Mouse (Mus musculus): ENCODE results near the gene Amacr. TPM values are rescaled to one million over a fixed set of nuclear protein-coding genes. Genes with fewer than 3 reads are reported as not detected.
"Not testable (repeated sequence)": the region's sequence is repeated elsewhere in the genome, so short reads cannot be mapped to it uniquely, and the experiment has no call there.

The Amacr gene
- polyA plus RNA-seq, 1 experiment from 2014 or later = 15.9 TPM

DNA sequence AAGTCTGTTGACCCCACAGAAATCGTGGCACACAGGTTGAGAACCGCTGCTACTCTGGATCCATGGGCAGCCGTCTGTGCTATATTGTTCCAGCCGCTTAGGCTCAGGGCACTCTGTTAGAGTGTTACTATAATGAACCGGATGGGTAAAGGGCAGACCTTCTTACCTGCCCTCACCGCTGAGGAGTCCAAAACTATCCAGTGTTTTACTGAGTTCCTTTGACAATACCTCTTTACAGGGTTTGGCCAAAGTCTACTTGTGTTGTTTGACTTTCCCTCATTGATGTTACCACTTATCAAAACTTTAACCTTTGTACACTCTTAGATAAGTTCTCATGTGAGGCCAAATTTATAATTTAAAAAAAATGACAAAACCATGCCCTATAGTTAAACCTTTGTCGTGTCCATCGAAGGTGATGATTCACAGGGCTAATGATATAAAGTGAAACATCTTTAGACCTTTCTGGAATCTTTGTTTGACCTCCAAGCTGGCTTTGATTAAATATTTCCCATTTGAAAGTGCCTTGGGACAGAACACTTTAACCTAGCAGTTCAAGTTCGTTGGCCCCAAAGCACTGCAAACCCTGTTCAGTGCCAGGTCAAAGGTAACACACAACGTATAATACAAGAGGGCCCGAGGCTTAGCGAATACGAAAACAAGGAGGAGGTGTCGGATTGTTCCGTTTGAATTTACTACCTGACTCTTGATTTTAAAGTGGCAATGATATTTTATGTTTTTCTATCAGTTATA is 22.1 kb upstream of the Amacr start:
- Histone ChIP-seq H3K4me3 (no peak overlapping the region), H3K27ac (no peak overlapping the region), H3K4me1 (no peaks in the 10 kb centered on the region), H3K27me3 (ENCODE audit: low read depth, poor library complexity, severe bottlenecking) (no peaks in the 10 kb centered on the region), H3K9me3 (replicated peaks) (no peaks in the 10 kb centered on the region), H3K36me3 (no peaks in the 10 kb centered on the region)
- 88% methylated on average over 15 of the region's 15 CpGs for WGBS
- DNase-seq (ENCODE audit: low spot score) = no peak

DNA sequence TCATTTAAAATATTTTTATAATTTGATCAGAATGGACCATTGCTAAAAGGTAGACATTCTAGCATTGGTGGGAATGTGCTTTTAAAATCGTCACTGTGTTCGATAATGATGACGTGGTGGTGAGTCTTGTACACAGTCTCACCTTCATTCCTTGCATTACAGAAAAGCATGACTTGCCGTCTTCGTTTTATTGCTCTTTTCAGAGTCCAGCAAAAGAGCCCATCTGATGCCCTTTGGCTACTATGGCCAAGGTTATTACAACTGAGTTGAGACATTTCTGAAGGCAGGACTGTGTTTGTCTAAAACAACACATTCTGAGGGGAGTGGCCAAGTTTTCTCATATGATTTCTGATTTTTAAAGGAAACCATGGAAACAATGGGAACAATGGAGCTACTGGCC is 21.3 kb upstream of the Amacr start:
- no peak overlapping the region for H3K27ac ChIP-seq
- 89% methylated on average over 5 of the region's 5 CpGs for WGBS

DNA sequence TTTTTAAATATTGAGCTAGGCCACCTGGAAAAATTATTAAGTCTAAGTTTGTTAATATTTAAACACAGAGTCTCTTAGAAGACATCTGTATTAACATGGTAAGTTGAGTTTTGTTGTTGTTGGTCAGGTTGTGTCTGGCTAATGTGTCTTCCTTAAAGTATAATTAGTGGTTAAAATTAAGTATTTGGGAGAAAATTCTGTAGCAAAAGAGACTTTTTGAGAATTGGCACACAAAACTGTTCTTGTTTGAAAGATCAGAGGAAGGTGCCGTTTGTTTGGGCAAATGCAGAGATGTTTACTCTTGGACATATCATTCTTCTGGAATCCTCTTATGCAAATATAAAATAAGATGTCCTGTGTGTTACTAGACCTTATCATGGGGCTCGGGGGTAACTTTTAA is 19.0 kb upstream of the Amacr start:
- H3K27me3 ChIP-seq (ENCODE audit: low read depth, poor library complexity, severe bottlenecking) = no peaks in the 10 kb centered on the region
- no peak for DNase-seq (ENCODE audit: low spot score)
- no peaks in the 10 kb centered on the region for H3K36me3 ChIP-seq
- no peak overlapping the region for H3K4me3 ChIP-seq
- H3K9me3 ChIP-seq (replicated peaks) = no peaks in the 10 kb centered on the region
- 80% methylated on average over 2 of the region's 2 CpGs for WGBS
- no peak overlapping the region for H3K27ac ChIP-seq
- H3K4me1 ChIP-seq = no peaks in the 10 kb centered on the region

More for the DNA sequence above, 21.3 kb upstream of the Amacr start:
- DNase-seq (ENCODE audit: low spot score) = no peak
- Histone ChIP-seq H3K4me1 (no peaks in the 10 kb centered on the region), H3K27me3 (ENCODE audit: low read depth, poor library complexity, severe bottlenecking) (no peaks in the 10 kb centered on the region), H3K9me3 (replicated peaks) (no peaks in the 10 kb centered on the region), H3K36me3 (no peaks in the 10 kb centered on the region), H3K4me3 (no peak overlapping the region)

DNA sequence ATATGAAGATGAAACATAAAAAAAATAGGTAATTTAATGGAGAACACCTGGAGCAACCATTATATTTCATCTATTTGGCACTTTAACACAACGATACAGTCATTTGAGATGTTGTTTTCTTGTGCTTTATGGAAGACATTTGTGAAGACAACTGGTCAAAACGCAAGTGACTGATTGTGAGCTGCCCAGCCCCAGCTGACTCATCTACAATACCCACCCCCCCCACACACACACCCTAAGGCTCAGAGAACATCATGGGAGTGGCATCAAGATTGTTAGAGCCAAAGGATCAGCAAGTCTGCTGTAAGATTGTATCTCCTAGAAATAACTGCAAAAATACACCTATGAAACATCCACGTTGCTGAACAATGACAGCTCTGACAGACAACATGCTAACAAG is 12.1 kb upstream of the Amacr start:
- Histone ChIP-seq H3K4me3 (no peak overlapping the region), H3K27ac (no peak overlapping the region), H3K36me3 (no peaks in the 10 kb centered on the region), H3K4me1 (no peaks in the 10 kb centered on the region), H3K9me3 (replicated peaks) (no peaks in the 10 kb centered on the region), H3K27me3 (ENCODE audit: low read depth, poor library complexity, severe bottlenecking) (no peaks in the 10 kb centered on the region)
- WGBS = 86% methylated on average over 3 of the region's 3 CpGs
- no peak for DNase-seq (ENCODE audit: low spot score)

DNA sequence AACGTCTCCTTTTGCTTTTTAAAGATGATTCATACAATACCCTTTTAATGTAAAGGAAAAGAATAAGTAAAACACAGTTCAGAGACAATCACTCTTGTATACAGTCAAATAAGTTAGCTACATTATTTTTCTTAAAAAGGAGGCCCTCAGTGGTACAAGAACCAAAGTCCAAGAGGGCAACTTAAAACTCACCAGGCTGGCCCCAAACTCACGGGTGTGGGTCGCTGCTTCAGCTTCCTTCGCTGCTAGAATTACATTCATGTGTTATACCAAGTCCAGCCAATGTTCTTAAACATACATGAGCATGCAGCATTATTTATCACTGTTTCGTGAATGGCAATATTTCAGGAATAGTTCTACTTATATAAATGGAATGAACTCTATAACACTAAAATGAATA is 10.8 kb upstream of the Amacr start:
- 88% methylated on average over 5 of the region's 5 CpGs for WGBS
- Histone ChIP-seq H3K36me3 (no peaks in the 10 kb centered on the region), H3K4me3 (no peak overlapping the region), H3K4me1 (no peaks in the 10 kb centered on the region), H3K9me3 (replicated peaks) (no peaks in the 10 kb centered on the region), H3K27me3 (ENCODE audit: low read depth, poor library complexity, severe bottlenecking) (no peaks in the 10 kb centered on the region), H3K27ac (no peak overlapping the region)
- DNase-seq (ENCODE audit: low spot score) = no peak

DNA sequence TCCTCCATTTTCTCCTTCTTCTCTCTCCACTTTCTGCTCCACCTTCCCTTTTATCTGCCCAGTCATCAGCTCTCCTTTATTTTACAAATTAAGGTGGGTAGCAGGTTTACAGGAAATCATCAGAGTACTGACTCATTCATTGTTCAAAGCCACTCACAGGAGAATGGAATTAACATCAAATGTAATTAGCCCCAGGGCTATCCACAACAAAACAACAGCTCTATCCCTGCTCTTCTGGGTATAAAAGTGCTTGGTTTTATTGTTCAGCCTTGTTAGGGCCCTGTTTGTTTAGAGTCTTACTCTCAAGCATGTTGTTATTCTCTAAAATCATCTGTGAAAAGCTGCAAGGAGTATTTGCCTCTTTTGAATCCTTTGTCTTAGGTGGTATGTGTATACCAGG is 4.4 kb upstream of the Amacr start:
- DNase-seq (ENCODE audit: low spot score) = no peak
- no peaks in the 10 kb centered on the region for H3K9me3 ChIP-seq (replicated peaks)
- no peak overlapping the region for H3K27ac ChIP-seq
- H3K27me3 ChIP-seq (ENCODE audit: low read depth, poor library complexity, severe bottlenecking) = no peaks in the 10 kb centered on the region
- H3K4me1 ChIP-seq = peaks cover 8% of the 10 kb centered on the region
- no peaks in the 10 kb centered on the region for H3K36me3 ChIP-seq
- H3K4me3 ChIP-seq = no peak overlapping the region

DNA sequence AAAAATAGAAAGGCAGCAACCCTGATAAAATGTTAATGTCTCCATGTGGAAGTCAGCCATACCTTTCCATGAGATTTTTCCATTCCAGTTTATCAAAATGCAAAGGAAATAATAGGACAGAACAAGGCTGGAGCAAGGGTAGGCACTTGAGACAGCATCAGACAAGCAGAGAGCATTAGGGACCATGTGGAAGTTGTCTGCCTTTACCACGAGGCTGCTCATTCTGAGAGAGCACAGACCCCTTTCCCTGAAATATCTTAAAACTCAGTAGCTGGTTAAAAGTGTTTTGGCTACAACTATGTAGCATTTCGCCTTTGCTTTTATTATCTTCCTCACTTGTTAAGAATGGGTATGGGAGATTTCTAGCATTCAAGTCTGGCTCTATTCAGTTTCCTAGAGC is 844 bp upstream of the Amacr start:
- Histone ChIP-seq H3K27ac (no peak overlapping the region), H3K27me3 (ENCODE audit: low read depth, poor library complexity, severe bottlenecking) (no peaks in the 10 kb centered on the region), H3K4me3 (peak overlapping the region; percentile 82), H3K9me3 (replicated peaks) (no peaks in the 10 kb centered on the region), H3K36me3 (no peaks in the 10 kb centered on the region), H3K4me1 (peaks cover 13% of the 10 kb centered on the region)
- no peak for DNase-seq (ENCODE audit: low spot score)
- 75% methylated on average over 2 of the region's 2 CpGs for WGBS

DNA sequence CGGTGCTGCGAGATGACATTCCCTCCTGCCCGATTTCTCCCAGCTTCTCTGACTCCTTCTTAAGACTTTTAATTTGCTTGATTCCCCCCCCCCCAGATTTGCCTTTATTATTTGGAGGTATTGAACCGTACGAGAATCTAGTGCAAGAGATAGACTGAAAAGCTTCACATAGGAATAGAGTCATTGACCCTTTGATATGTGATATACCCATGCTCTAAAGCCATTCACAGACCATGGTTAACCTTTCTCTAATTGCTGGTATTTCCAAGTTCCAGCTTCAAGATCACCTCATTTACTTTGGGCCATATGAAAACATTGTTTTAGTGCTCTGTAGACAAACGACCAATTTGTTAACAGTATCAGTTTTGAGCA is 494 bp downstream of the Amacr start:
- 7% methylated on average over 6 of the region's 6 CpGs for WGBS
- Histone ChIP-seq H3K4me1 (peaks cover 13% of the 10 kb centered on the region), H3K4me3 (peak overlapping the region; percentile 82)

DNA sequence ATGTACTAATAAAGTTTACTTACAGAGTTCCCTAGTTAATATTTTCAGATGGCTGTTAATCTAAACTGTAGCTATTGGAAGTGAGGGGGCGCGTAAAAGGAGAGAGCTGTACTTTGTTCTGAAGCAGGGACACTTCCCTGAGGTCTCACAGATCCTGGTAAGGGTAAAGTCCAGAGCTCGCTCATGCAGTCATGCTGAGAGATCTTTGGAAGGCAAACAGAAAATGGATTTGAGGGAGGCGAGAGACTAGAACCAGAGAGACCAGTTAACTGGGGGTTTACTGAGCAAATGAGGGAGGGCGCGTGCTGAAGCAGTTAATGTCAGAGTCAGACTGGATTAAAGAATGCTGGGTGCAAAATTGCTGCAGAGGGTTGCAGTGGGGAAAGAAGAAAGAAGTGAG is 4.2 kb downstream of the Amacr start:
- Histone ChIP-seq H3K4me1 (peaks cover 12% of the 10 kb centered on the region), H3K27me3 (ENCODE audit: low read depth, poor library complexity, severe bottlenecking) (no peaks in the 10 kb centered on the region), H3K4me3 (no peak overlapping the region), H3K36me3 (peaks cover 8% of the 10 kb centered on the region; the same call in 1 of the 2 replicates), H3K27ac (no peak overlapping the region), H3K9me3 (replicated peaks) (no peaks in the 10 kb centered on the region)
- WGBS = 77% methylated on average over 6 of the region's 6 CpGs
- no peak for DNase-seq (ENCODE audit: low spot score)

More for the DNA sequence above, 494 bp downstream of the Amacr start:
- no peaks in the 10 kb centered on the region for H3K36me3 ChIP-seq
- no peak for DNase-seq (ENCODE audit: low spot score)
- no peaks in the 10 kb centered on the region for H3K9me3 ChIP-seq (replicated peaks)
- no peaks in the 10 kb centered on the region for H3K27me3 ChIP-seq (ENCODE audit: low read depth, poor library complexity, severe bottlenecking)
- peak overlapping the region; percentile 95 for H3K27ac ChIP-seq

DNA sequence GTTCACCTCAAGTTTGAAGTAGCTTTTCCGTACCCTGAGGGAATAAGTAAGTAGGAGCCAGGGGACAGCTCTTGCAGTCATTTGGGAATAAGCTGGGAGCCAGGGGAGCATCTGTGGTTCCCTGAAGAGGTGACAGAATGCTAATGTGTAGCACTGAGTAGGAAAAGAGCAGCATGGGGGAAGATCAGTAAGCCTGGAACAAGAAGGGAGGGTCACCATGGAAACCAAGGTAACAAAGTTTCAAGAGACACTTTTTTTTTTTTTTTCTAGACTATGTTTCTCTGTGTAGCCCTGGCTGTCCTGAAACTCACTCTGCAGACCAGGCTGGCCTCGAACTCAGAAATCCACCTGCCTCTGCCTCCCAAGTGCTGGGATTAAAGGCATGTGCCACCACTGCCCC is 4.9 kb downstream of the Amacr start:
- not testable (repeated sequence) for H3K27ac ChIP-seq; H3K4me1 ChIP-seq; H3K27me3 ChIP-seq (ENCODE audit: low read depth, poor library complexity, severe bottlenecking); H3K9me3 ChIP-seq (replicated peaks); H3K36me3 ChIP-seq; H3K4me3 ChIP-seq; DNase-seq (ENCODE audit: low spot score)
- WGBS = 69% methylated on average over 2 of the region's 2 CpGs

DNA sequence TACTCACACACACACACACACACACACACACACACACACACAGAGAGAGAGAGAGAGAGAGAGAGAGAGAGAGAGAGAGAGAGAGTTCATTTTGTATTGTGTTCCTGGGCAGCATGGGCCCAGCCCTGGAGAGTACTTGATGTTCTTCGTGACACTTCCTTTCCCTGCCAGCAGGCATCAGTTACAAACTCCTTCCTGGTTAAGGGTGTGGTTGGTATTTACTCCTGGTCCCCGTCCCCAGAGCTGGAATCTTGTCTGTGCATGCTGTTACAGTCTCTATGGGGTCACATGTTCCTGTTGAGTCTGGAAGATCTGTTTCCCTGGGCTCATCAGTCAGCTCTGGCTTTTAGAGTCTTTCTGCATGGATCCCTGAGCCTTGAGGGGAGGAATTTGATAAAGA is 8.9 kb downstream of the Amacr start:
- 51% methylated on average over 2 of the region's 2 CpGs for WGBS
- Histone ChIP-seq H3K9me3 (replicated peaks) (no peaks in the 10 kb centered on the region), H3K4me1 (no peaks in the 10 kb centered on the region), H3K27ac (no peak overlapping the region), H3K27me3 (ENCODE audit: low read depth, poor library complexity, severe bottlenecking) (no peaks in the 10 kb centered on the region), H3K36me3 (peaks cover 11% of the 10 kb centered on the region; the same call in 1 of the 2 replicates), H3K4me3 (no peak overlapping the region)
- DNase-seq (ENCODE audit: low spot score) = no peak

DNA sequence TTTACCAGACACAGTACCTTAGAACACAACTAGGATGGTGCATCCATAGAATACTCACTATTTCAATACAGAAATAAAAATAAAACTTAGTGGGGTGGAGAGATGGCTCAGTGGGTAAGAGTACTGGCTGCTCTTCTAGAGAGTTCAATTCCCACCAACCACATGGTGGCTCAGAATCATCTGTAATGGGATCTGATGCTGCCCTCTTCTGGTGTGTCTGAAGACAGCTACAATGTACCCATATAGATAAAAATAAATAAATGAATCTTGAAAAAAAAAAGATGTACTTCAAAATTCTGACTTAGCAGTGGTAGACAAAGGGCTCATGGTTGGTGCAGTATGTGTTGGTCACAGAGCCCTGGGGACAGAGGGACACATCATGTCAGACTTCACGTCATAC is 10.0 kb downstream of the Amacr start:
- Histone ChIP-seq H3K36me3 (peaks cover 11% of the 10 kb centered on the region; the same call in 1 of the 2 replicates), H3K27me3 (ENCODE audit: low read depth, poor library complexity, severe bottlenecking) (no peaks in the 10 kb centered on the region), H3K4me3 (no peak overlapping the region), H3K4me1 (no peaks in the 10 kb centered on the region), H3K27ac (no peak overlapping the region), H3K9me3 (replicated peaks) (no peaks in the 10 kb centered on the region)
- WGBS = 90% methylated on average over 1 of the region's 1 CpGs
- no peak for DNase-seq (ENCODE audit: low spot score)

DNA sequence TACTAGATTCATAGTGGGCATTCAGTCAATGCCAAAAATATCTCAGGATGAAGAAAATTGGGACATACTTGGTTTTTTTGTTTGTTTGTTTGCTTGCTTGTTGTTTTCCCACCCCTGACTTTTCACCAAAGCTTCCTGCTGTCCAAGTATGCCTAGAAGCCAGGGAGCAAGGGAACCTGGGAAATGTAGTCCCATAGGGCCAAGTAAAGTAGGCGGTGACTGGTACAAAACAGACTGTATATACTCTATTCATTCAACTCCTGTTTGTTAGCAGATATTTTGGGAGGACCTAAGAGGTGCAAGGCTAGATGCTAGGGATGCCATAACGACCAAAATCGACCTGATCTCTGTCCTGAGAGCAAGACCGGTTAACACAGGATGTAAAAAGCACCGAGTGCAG is 18.3 kb downstream of the Amacr start:
- WGBS = 55% methylated on average over 5 of the region's 5 CpGs
- H3K27ac ChIP-seq = no peak overlapping the region
- no peak for DNase-seq (ENCODE audit: low spot score)

DNA sequence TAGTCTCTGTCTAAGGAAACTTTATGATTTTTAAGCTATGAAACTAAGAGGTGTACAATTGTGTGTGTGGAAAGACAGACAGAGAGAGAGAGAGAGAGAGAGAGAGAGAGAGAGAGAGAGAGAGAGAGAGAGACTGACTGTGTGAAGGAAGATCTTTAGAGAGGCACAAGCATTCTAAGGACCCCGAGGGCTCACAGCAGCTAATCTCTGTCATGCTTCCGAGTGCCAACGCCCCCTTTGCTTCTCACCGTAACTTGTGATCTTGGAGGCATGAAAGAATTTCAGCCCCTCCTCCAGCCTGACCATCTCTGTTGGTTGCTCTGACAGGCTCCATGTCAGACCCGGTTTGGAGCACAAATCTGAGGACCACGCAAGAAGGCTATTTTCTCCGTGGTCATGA is 18.9 kb downstream of the Amacr start, which contains the start of gene Slc45a2:
Slc45a2 (plus strand) TSS at position 301 of the 400 bp plus-strand sequence.
- Histone ChIP-seq H3K27me3 (ENCODE audit: low read depth, poor library complexity, severe bottlenecking) (no peaks in the 10 kb centered on the region), H3K4me3 (no peak within 1 kb of the TSS), H3K4me1 (no peaks in the 10 kb centered on the region), H3K36me3 (no peaks in the 10 kb centered on the region), H3K9me3 (replicated peaks) (no peaks in the 10 kb centered on the region), H3K27ac (no peak within 1 kb of the TSS)
- WGBS = 60% methylated on average over 7 of the region's 7 CpGs
- DNase-seq (ENCODE audit: low spot score) = no peak

More for the DNA sequence above, 18.3 kb downstream of the Amacr start:
- H3K36me3 ChIP-seq = peaks cover 3% of the 10 kb centered on the region; the same call in 1 of the 2 replicates
- H3K4me3 ChIP-seq = no peak overlapping the region
- no peaks in the 10 kb centered on the region for H3K4me1 ChIP-seq
- H3K27me3 ChIP-seq (ENCODE audit: low read depth, poor library complexity, severe bottlenecking) = no peaks in the 10 kb centered on the region
- H3K9me3 ChIP-seq (replicated peaks) = no peaks in the 10 kb centered on the region

Measured in limb, embryonic 10.5 days (tissue).